In the genomic region with DNA sequence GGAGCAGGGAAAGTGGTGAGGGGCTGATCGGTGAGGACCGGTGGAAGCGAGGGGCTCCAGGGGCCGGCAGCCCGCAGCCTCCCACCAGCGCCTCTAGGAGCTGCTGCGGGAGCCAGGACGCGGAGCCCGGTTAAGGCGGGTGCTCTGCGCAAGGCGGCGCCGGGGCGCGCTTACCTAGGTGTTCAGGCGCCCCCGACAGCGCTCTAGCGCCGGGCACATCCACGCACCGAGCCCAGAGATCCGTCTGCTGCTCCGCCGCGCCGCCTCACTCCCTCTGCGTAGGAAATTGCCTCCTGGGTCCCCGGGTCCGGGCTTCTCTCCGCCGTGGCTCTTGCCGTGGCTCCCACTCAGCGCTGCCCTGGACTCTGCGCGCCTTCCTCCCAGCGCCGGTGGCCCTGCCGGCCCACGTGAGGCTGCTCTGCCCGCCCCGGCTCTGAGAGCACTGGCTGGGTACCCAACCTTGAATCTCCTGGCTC, we compare ENCODE assay signal across 7 mouse cellular contexts. TPM values are rescaled to one million over a fixed set of nuclear protein-coding genes. Genes with fewer than 3 reads are reported as not detected.
DNase-seq lines count a peak whose midpoint lies in the region; ATAC-seq and TF ChIP-seq lines count a peak whose summit lies in the region.

TSS of gene Fam163a (minus strand) at position 371 of the 476 bp plus-strand sequence.

- TF ChIP-seq EP300 in liver, embryonic 14.5 days (IDR thresholded peaks at IDR 0.05; ENCODE audit: low read depth): no peak

- peak within 1 kb of the TSS; percentile 63 for H3K4me2 ChIP-seq in embryonic facial prominence, embryonic 12.5 days (replicated peaks)
- H3K4me2 ChIP-seq in intestine, postnatal 0 days (replicated peaks; ENCODE audit: low read depth): peak within 1 kb of the TSS; percentile 60
- H3K4me2 ChIP-seq in liver, embryonic 14.5 days (ENCODE audit: low read depth): peak within 1 kb of the TSS; percentile 28
- peak within 1 kb of the TSS; percentile 76 for H3K4me2 ChIP-seq in stomach, embryonic 14.5 days (replicated peaks; ENCODE audit: low read depth, low read length)

- H3K27me3 ChIP-seq in embryonic facial prominence, embryonic 12.5 days: peaks cover 56% of the 10 kb centered on the region
- H3K27me3 ChIP-seq in intestine, postnatal 0 days (replicated peaks; ENCODE audit: control insufficient read depth, insufficient read depth, low read length): peaks cover 43% of the 10 kb centered on the region
- peaks cover 59% of the 10 kb centered on the region for H3K27me3 ChIP-seq in liver, embryonic 14.5 days (ENCODE audit: control insufficient read depth, insufficient read depth, low read length)
- H3K27me3 ChIP-seq in stomach, embryonic 14.5 days (ENCODE audit: control insufficient read depth, insufficient read depth, low read length): peaks cover 25% of the 10 kb centered on the region

- H3K36me3 ChIP-seq in embryonic facial prominence, embryonic 12.5 days: no peaks in the 10 kb centered on the region
- H3K36me3 ChIP-seq in intestine, postnatal 0 days (ENCODE audit: control insufficient read depth, insufficient read depth): no peaks in the 10 kb centered on the region
- H3K36me3 ChIP-seq in liver, embryonic 14.5 days (replicated peaks; ENCODE audit: control insufficient read depth, insufficient read depth, low read depth): no peaks in the 10 kb centered on the region
- no peaks in the 10 kb centered on the region for H3K36me3 ChIP-seq in stomach, embryonic 14.5 days (ENCODE audit: control insufficient read depth, insufficient read depth, low read length)

- H3K27ac ChIP-seq in embryonic facial prominence, embryonic 12.5 days: no peak within 1 kb of the TSS
- H3K27ac ChIP-seq in intestine, postnatal 0 days (ENCODE audit: low read depth, low read length): no peak within 1 kb of the TSS
- no peak within 1 kb of the TSS for H3K27ac ChIP-seq in liver, embryonic 14.5 days
- H3K27ac ChIP-seq in stomach, embryonic 14.5 days (ENCODE audit: low read length): no peak within 1 kb of the TSS; the same call in 1 of the 2 replicates

- ATAC-seq in embryonic facial prominence, embryonic 12.5 days (ENCODE audit: insufficient number of reproducible peaks, insufficient read depth, low FRiP score, low TSS enrichment): peak; percentile 62; the same call in 1 of the 2 replicates
- no peak for ATAC-seq in intestine, postnatal 0 days
- ATAC-seq in liver, embryonic 14.5 days (ENCODE audit: insufficient read depth): no peak
- ATAC-seq in stomach, embryonic 14.5 days (ENCODE audit: insufficient number of reproducible peaks, insufficient read depth, low FRiP score, low read depth): peak; percentile 66

- DNase-seq in ovary, postnatal 36 days (ENCODE audit: low spot score): peak; percentile 31
- no peak for DNase-seq in ovary, postnatal 10 days (ENCODE audit: low spot score)
- no peak for DNase-seq in liver, embryonic 14.5 days (ENCODE audit: low read depth in 3 of 3, low spot score in 3 of 3)
- DNase-seq in cerebellum, adult 9-10 months: no peak

- peak within 1 kb of the TSS; percentile 44 for H3K9ac ChIP-seq in embryonic facial prominence, embryonic 12.5 days
- 0 out of 2 replicates have a peak within 1 kb of the TSS, but pooled peaks have one; percentile 17 for H3K9ac ChIP-seq in intestine, postnatal 0 days (ENCODE audit: low read depth, low read length)
- no peak within 1 kb of the TSS for H3K9ac ChIP-seq in liver, embryonic 14.5 days (replicated peaks)
- H3K9ac ChIP-seq in stomach, embryonic 14.5 days (replicated peaks; ENCODE audit: low read depth, low read length): peak within 1 kb of the TSS; percentile 33

- peaks cover 13% of the 10 kb centered on the region for H3K4me1 ChIP-seq in embryonic facial prominence, embryonic 12.5 days
- no peaks in the 10 kb centered on the region for H3K4me1 ChIP-seq in intestine, postnatal 0 days (replicated peaks; ENCODE audit: control insufficient read depth, insufficient read depth, low read length)
- H3K4me1 ChIP-seq in liver, embryonic 14.5 days (replicated peaks; ENCODE audit: control insufficient read depth in 2 of 2, insufficient read depth in 2 of 2, low read length in 1 of 2): no peaks in the 10 kb centered on the region
- no peaks in the 10 kb centered on the region; the same call in 1 of the 2 replicates for H3K4me1 ChIP-seq in stomach, embryonic 14.5 days (ENCODE audit: control insufficient read depth, insufficient read depth, low read length)

- WGBS in embryonic facial prominence, embryonic 12.5 days: under 1% methylated on average over 44 of the region's 44 CpGs
- WGBS in intestine, postnatal 0 days: under 1% methylated on average over 42 of the region's 44 CpGs
- 2% methylated on average over 43 of the region's 44 CpGs for WGBS in liver, embryonic 14.5 days (ENCODE audit: insufficient replicate concordance)
- WGBS in stomach, embryonic 14.5 days: under 1% methylated on average over 43 of the region's 44 CpGs

- peak within 1 kb of the TSS; percentile 41 for H3K4me3 ChIP-seq in embryonic facial prominence, embryonic 12.5 days
- H3K4me3 ChIP-seq in intestine, postnatal 0 days (ENCODE audit: low read depth, low read length): peak within 1 kb of the TSS; percentile 35
- H3K4me3 ChIP-seq in liver, embryonic 14.5 days (ENCODE audit: insufficient read depth in 1 of 2, low read depth in 2 of 2, low read length in 2 of 2): peak within 1 kb of the TSS in 1 of 2 experiments; percentile 13; a peak in 1 of 4 replicates
- H3K4me3 ChIP-seq in stomach, embryonic 14.5 days (ENCODE audit: low read depth, low read length): peak within 1 kb of the TSS; percentile 34

- H3K9me3 ChIP-seq in embryonic facial prominence, embryonic 12.5 days: no peaks in the 10 kb centered on the region
- H3K9me3 ChIP-seq in intestine, postnatal 0 days (ENCODE audit: control insufficient read depth): no peaks in the 10 kb centered on the region
- no peaks in the 10 kb centered on the region; the same call in 1 of the 2 replicates for H3K9me3 ChIP-seq in liver, embryonic 14.5 days (ENCODE audit: control insufficient read depth, low read length)
- no peaks in the 10 kb centered on the region for H3K9me3 ChIP-seq in stomach, embryonic 14.5 days (ENCODE audit: control insufficient read depth, low read depth, low read length)

- TF ChIP-seq CTCF in intestine, postnatal 0 days (IDR thresholded peaks at IDR 0.05; ENCODE audit: low read depth): no peak
- no peak for TF ChIP-seq CTCF in liver, embryonic 14.5 days (IDR thresholded peaks at IDR 0.05; ENCODE audit: low read depth)

RNA-seq across cellular contexts. Expression of gene Fam163a, which starts in this region (rescaled TPM):
- polyA plus RNA-seq in embryonic facial prominence, embryonic 12.5 days (2016; fragmentation: Nextera tagmentation; extraction: Ambion mirVana): 1.3 and 1.8 TPM in 2 replicates
- 1.6 and 1.8 TPM in 2 replicates for polyA plus RNA-seq in intestine, postnatal 0 days (2015; fragmentation: Nextera tagmentation; extraction: Ambion mirVana)
- polyA plus RNA-seq in liver, embryonic 14.5 days (2012; rRNA removed): 0.01 TPM in 2 replicates
- not detected in 2 replicates for polyA plus RNA-seq in liver, embryonic 14.5 days (2014; fragmentation: Nextera tagmentation; extraction: Ambion mirVana)
- polyA plus RNA-seq in stomach, embryonic 14.5 days (2014; fragmentation: Nextera tagmentation; extraction: Ambion mirVana): 6.1 and 7.3 TPM in 2 replicates

Comparison
In these comparisons a context has a peak if more than half of its experiments do, and no peak if none do; other contexts are left out.
1. ATAC-seq: peak in embryonic facial prominence, embryonic 12.5 days (single experiment) and stomach, embryonic 14.5 days (single experiment); none in intestine, postnatal 0 days (single experiment) and liver, embryonic 14.5 days (single experiment).
2. Peak in every context shown above with its lines, with median percentiles within 50 percentile points of each other: H3K4me2 ChIP-seq.